Mouse (Mus musculus) kidney, adult 9 months (tissue): Measurements from ENCODE around the gene Cdk6.
"Not testable (repeated sequence)": the region's sequence is repeated elsewhere in the genome, so short reads cannot be mapped to it uniquely, and the experiment has no call there.

Experiments
- DNase-seq: peaks from one replicate; pipeline ENCODE4 v3.0.0; 2022

The Cdk6 gene

DNA sequence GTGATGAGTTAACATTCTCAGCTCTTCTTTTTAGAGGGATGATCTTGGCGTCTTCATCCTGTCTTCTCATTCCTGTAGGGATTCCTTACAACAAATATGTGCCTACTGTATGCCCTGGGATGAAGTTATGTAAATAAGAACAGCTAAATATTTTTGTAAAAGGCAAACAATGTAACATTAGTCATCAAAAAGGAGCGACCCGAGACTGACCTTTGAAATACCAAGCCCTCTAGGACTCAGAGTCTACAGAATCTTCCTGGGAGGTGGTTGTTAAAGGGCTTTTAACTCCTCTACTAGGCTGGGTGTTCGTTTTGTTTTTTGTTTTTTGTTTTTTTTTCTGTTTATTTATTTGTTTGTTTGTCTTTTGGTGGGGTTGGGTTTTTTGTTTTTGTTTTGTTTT lies 4.3 kb downstream of the Cdk6 start:
- DNase-seq, result peak; percentile 37

DNA sequence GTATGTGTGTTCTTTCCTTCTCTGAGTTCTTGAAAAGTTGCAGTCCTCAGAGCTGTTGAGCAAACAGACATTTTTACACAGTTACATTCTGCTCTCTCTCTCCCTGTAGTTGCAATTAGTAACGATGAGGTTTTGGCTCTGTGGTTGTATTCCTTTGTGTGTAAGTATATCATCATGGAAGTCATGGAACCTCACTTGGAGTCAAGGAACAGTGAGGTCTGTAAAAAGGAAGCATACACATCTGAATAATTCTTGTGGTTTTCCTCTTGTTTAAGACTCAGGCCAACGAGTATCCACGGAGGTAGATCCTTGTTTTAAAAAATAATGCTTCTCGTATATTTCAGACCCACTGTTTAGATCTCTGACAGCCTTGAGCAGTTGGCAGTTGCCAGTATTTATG lies 8.1 kb downstream of the Cdk6 start:
- not testable (repeated sequence) for DNase-seq

DNA sequence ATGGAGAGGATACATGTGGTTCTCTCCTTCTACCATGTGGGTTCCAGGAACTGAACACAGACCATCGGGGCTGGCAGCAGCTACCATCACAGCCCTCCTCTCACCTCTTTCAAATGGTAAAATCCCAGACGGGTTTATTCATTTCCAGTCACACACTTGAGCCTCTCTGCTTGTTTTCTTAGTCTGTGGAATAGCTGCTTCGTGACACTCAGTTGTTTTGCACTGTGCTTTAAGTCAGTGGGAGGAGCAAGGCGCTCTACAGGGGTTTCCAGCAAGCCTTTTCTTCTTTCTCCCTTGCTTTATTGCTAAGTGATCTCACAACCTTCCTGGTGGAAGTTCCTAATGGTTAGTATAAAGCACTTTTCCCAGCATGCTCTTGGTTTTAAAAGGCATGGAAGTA lies 10.6 kb downstream of the Cdk6 start:
- not testable (repeated sequence) for DNase-seq

DNA sequence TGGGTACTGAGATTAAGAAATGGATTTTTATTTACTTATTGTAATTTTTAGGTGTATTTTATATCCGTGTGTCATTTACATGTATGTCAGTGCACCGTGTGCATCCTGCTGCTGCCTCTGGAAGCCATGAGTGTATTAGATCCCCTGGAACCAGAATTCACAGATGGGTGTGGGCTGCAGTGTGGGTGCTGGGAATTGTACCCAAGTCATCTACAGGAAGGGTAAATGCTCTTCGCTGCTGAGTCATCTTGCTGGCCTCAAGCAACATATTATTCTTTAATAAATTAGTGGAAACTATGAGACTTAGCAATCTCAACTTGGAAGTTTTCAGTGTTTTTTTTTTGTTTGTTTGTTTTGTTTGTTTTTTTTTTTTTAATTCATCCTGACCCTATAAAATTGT lies 11.0 kb downstream of the Cdk6 start:
- DNase-seq, result no peak

DNA sequence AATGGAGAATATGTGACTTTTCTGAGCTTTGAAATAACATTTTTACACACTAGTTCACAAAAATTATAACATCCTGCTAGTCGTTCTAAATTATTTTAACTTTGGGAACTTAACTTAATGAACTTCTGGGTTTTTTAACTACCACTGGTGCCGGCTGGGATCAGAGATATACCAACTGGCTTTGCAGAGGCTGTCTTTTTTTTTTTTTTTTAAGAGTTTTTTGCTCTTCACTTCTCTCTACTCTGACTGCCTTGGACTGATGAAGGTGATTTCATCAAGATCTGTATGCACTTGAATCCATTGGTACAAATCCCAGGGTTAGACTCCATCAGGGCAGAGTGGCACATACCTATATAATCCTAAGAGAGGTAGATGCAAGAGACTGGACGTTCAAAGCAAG lies 11.5 kb downstream of the Cdk6 start:
- DNase-seq, result no peak

DNA sequence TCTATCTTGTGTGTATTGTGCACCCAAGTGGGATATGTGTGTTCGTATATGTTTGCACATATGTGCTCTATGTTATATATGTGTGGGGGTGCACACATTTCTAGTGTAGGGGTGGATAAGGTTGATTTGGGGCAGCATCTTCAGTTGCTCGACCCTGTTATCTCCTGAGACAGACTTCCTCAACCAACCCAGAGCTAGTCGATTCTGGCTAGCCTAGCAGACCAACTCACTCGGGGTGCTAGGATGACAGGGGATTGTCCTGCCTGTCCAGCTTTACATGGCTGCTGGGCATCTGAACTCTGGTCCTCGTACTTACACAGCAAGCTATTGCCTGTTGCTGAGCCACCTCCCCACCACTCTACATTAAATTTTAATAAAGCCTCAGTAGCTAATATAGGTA lies 13.0 kb downstream of the Cdk6 start:
- no peak for DNase-seq

DNA sequence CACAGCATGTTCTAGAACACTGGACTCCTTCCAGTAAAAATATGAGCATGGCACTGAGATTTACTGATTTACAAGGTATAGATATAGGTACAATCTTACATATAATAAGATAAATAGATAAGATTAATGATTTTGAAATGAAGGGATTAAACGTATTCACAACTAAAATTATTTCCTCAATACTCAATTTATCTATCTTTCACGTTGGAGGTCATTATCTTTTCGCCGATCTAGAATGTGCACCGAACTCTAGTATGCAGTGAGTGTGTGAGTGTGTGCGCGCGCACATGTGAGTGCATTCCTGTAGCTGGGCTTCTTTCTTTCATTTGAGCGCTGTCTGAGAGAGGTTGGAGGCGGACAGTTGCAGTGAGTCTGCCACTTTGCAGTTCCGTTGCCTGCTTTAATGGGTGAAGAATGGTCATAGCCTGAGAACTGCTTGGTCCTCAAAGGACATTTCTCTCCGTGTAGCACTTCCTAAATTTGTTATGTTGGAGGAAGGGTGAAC lies 13.8 kb downstream of the Cdk6 start:
- no peak for DNase-seq

DNA sequence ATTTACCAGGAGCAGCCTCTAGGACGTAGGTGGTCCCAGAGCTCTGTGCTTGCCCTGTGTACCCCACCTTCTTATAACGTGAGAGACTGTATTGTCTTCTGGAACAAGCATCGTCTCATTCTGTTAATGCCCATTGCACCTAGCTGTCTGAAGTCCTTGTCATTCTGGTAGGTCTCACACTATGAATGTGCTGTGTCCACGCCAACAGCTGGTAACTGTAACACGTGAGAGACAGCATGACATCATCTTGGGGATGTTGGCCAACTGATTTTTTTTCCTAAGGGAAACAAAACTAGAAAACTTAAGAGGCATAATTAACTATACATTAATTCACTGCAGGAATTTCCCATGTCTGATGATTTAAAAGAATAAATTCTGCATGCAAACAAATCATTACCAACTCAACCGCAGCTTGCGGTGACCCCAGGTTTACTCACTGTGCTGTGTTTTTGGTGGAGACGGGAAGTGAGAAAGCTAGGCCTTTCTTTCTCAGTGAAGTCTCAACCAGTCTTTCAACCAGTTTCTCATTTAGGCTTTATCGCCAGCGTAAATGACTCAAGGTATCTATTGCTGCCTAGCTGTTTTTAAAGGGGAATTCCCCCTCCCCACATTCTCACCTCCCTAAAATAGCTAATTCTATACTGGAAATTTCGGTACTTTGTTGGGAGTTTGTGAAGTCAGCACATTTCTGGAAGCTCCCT lies 14.4 kb downstream of the Cdk6 start:
- DNase-seq, result peak; percentile 23

DNA sequence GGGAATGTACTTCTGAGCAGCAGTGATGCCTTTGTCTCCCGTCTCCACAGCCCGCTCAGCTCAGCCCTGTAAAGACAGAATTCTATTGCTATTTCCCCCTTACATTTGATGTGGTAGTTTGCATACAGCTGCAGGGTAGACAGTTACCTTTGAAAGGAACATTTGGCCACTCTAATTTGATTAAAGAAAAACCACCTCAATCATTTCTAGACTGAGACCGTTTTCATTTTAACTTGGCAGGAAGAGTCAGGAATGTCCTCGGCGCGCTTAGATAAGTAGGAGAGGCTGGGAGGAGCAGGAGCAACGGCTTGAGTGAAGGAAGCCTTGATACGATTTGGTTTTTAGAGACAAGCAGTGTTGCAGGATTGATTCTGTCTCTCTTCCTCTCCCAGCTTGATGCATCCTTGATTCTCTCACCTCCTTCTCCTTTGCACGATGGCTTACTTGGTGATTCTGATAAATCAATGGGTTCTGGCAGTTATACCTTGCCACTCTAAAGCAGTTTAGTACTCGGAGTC lies 15.0 kb downstream of the Cdk6 start:
- no peak for DNase-seq

DNA sequence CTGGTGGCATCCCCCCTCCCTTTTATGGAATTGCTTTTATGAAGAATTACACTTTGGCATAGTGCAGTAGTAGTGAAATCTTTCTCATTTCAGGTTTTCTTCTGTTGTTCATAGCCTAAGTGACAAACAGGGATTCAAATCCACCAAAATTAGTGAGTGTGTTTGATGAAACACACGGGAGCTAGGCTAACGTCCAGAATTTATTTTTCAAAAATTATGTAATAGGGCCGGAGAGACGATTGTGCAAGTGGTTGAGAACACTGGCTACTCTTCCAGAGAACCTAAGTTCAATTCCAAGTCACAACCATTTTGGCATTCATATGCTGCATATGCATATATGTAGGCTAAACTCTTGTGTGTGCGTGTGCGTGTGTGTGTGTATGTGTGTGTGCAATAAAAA lies 16.2 kb downstream of the Cdk6 start:
- no peak for DNase-seq

DNA sequence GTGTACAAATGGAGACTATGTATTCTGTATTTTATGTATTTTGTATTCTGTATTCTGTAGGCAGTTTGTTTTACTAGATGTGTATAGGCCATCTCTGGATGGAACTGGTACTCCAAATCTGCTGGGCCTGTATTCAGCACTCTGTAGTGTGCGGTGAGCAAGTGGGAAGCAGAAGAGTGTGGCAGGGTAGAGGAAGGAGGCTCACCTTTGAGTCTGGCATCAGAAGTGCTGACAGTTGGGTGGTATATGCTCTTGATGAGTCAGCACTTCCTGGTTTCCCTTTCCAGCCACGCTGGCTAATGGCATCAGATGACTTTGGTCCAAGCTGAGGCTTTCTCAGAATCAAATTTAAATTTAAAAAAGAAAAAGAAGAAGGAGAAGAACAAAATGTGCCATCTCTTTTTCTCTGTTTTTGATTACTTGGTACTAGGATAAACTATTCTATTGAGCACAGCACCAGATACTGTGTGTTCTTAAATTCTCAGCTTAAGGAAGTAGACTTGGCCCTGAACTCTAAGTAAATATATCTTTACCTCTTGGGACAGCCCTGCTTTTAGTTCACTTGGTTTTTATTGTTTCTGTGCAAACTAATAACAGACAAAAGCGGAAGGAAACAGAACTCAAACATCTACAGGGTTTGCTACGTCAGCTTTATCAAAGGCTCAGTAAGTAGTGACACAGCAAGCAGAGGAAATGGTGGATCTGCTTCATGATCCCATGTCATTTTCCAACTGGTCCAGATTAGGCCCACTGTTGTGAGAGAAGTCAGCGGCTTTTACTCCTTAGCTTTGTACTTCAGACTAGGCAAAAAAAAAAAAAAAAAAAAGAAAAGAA lies 17.6 kb downstream of the Cdk6 start:
- DNase-seq, result peak; percentile 14

DNA sequence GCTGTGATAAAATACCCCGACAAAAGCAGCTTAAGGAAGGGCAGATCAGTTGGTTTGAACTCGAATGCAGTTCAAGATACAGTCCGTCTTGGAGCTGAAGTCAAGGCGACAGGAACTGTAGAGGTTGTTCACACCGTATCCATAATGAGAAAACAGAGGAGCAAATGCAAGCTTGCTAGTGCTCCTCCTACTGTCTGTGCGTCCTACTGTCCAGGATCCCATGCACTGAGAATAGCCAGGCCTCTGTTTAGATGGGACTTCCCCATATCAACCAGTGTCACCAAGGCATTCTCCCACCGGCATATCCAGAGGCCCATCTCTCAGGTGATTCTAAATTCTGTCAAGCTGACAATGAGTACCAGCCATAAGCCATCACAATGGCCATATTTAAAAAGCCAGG lies 18.6 kb downstream of the Cdk6 start:
- no peak for DNase-seq

DNA sequence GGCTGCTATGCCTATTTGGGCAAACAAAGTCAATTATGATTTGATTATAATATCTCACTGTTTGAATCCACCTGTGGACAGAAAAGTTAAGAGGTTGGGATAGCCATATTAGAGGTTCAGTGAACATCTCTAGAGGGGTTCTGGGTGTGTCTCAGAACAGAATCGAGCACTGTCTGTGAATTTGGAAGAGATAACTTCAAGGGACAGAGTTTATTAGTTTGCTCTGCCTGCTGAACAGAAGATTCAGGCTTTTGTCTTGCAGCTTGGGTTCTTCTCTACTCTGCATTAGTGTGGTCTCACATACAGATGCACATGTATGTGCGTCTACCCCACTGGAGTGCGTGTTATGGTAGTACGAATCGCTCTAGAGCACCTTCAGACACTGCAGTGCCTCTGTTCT lies 20.0 kb downstream of the Cdk6 start:
- DNase-seq, result no peak

DNA sequence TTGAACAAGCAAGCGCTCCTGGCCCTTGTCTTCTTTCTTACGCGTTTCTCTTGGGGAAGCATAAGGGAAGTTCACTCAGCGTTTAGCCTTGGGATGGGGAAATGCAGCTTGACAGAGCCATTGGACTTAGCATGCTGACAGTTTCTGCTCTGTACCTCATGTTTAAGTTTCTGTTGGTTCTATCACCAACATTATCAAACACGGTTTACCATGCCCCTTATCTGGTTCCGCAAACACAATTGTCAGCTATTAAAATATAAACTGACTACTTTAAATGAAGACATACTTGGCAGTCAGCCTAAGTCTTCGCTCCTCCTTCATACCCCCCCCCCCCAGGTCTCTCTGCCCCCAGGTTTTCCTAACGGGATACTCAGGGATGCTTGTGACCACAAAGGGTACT lies 20.8 kb downstream of the Cdk6 start:
- no peak for DNase-seq

DNA sequence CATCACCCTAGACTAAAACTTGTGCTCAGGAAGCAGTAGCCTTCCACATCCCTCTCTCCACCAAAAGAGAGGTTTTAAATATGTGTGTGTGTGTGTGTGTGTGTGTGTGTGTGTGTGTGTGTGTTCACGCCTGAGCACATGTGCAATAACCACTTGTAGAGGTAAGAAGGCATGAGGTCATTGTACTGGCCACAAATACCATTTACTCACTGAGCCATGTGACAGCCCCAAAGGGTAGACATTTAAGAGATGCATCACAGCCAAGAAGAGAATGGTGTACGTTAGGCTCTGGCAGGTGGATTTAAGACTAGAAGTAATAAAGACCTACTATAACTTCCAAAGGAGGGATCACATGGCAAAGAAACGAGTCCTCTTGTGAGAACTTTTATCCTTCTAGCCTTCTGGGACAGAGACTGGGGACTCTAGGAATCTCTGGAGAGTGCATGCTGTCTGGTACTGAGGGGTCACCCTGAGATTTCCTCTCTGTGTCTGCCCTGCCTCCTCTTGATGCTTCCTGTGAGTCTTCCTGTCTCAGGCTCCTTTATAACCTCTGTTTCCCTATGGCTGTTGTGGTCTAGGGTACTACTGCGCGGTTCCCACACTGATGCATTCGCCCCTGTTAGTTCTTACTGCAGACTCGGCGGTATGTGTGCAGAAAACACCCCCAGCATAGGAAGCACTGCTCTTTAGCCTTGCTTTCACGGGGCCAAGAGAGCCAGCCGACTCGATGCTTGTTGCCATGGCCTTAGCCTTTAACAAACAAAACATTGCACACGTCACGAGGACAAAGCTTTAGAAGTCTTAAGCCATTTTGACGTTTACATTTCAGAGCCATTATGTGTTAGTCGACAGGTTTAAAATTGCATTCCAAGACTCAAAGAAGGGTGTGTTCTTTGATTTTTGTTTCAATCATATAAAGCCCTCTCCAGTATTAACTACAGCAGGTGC lies 22.0 kb downstream of the Cdk6 start:
- no peak for DNase-seq

DNA sequence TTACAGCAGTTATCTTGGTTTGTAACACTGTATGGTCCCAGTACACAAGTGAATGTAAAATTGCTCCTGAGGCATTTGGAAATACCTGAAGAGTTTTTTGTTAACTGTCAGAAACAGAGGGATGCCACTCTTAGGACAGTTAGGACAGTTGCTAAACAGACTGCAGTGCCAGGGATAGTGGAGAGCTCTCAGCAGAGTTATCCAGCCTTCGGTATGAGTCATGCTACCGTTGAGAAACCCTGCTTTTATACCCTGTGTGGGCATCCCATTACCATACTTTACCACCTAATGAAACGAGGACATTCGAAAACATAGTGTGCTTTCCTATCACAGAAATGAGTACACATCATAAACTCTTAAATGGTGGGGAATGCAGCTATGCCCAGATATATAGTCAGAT lies 25.8 kb downstream of the Cdk6 start:
- no peak for DNase-seq

DNA sequence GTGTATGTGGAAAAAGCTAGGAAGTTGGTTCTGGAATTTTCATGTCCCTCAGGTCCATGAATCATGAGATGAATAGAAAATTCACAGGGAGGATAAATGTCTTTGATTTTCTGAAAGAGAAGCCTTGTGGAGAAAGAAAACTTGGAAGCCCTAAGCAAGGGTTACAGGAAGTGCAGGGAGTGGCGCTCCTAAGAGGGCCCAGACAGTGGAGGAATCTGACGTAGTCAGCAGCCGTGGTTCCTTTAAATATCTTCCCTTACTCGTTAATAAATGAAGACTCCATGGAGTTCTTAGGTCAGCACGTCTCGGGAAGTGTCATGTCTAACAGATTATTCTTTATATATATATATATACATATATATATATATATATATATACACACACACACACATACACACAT lies 28.0 kb downstream of the Cdk6 start:
- DNase-seq, result peak; percentile 22

DNA sequence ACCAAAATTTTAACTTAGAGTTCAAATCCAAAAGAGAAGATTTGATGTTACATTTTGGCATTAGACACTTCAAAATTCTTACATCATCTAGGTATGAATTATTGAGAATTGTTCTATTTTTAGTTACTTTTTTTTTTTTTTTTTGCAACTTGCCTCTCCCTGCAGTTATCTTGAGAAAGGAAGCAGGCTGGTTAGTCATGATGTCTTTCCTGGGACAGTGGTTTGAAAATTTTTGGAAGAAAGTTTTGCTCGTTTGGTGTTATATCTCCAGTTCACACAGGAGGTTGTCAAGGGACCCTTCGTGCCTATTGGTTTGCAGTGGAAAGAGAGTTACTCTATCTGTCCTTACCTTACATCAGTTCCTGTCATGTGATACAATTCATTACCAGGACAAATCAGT lies 29.9 kb downstream of the Cdk6 start:
- DNase-seq, result no peak

DNA sequence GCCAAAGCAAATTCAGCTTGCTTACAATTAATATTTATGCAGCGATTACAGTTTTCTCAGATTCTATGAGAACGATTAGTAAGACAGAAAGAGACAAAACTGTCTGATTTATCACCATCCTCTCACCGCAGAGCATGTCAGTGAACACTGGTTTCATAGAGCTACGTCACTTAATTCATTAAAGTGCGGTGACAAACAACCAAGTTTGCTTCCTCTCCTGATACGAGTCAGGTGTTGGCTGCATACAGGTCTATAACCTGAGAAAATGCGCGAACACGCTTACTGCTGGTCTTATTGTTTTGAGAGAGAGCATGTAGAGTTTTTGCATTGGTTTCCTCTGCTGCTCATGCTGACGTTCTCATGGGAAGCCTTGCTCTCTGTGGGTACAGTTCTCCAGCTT lies 31.9 kb downstream of the Cdk6 start:
- no peak for DNase-seq

DNA sequence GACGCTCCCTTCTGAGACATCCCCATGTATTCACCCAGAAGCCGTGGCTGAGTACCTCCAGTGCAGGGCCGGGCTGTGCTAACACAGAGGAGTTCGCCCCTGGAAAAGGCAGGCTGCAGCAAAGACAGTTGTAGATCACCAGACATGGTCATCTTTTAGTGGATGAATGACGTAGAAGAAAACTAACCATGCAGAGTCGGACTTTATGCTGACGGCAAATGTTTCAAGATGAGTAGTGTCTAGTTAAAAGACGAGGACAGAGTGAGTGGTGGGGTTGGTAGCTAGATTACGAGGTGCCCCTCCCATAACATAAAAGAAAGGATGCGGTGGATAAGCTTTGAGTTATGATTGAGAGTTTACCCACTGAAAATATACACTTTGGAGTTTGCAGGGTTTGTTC lies 33.5 kb downstream of the Cdk6 start:
- no peak for DNase-seq

DNA sequence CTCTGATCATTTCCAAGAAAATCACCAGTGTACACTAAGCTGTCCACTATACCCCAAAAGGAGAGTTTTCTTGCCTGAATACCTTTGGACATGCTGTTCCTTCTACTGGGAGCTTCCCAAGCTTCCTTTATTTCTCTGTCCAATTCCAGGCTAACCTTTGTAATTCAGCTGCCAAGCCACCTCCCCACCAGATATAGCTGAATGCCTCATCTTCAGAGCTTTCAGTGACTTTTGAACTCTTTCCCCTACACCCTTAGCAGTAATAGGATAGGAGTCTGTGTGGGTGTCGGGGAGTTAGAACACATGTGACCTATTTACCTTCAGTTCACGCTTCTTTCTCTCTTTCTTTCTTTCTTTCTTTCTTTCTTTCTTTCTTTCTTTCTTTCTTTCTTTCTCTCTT lies 34.9 kb downstream of the Cdk6 start:
- peak; percentile 71 for DNase-seq

DNA sequence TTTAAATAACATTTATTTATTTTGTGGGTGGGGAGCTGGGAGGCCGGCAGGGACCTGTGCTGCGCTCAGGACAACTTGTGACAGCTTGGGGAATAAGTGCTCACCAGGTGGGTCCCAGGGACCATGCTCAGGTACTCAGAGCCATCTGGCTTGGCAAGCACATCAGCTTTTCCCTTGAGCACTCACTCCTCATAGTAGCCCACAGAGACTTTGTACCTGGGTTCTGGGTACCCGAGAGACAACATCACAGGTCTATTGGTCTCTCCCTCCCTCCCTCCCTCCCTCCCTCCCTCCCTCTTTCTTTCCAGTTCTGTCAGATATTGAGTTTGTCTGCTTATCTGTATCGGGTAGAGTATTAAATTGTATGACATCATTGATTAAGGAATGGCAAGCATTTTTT lies 38.0 kb downstream of the Cdk6 start:
- no peak for DNase-seq

DNA sequence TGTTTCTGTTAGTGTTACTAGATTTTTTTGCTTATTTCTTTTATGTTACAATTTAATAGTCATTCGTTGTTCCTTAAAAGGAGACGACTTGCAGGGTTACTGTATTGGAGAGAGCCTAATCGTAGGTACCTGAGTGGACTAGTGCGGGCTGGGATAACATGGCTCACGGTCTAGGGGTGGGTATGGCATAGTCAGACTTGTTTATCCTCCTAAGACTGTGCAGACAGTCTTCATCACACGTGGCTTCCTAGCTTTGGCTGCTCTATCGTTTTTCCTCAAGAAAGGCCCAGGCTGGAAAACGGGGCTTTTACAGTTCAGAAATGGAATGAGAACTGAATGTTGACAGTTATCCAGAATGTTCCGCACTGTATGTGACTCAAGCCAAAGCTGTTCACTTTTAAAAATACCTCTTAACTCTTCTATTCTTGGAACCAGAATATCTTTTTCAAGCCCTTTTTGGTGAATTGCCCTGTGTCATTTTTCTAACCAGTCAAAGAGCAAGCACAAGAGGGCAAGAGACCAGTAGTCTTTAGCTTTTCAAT lies 39.5 kb downstream of the Cdk6 start:
- DNase-seq, result no peak
